Mouse (Mus musculus) neural tube, embryonic 13.5 days (tissue): Measurements from ENCODE around the gene Ywhaq. TPM values are rescaled to one million over a fixed set of nuclear protein-coding genes. Genes with fewer than 3 reads are reported as not detected.

Experiments
- ATAC-seq: fragments of 200-750 bp; cut with Nextera tagmentation; 2 replicates; pipeline ENCODE4 v1.8.0; 2017; ENCODE audit warnings: low read depth, mild to moderate bottlenecking, moderate TSS enrichment, moderate library complexity
- H3K27ac ChIP-seq: fragments of 300-500 bp; sonication (generic); replicated peaks from 2 replicates; pipeline ENCODE4 v1.5.1; 2015; ENCODE audit warnings: moderate library complexity, mild to moderate bottlenecking, inconsistent platforms
- H3K27me3 ChIP-seq: fragments of 300-500 bp; sonication (generic); 2 replicates; pipeline ENCODE4 v1.6.1; 2015; ENCODE audit warnings: mild to moderate bottlenecking, inconsistent platforms
- H3K36me3 ChIP-seq: fragments of 300-500 bp; sonication (generic); 2 replicates; pipeline ENCODE4 v1.6.1; 2015; ENCODE audit warnings: mild to moderate bottlenecking, inconsistent platforms
- H3K4me1 ChIP-seq: fragments of 300-500 bp; sonication (generic); replicated peaks from 2 replicates; pipeline ENCODE4 v1.6.1; 2015; ENCODE audit warnings: inconsistent platforms
- H3K4me2 ChIP-seq: fragments of 300-500 bp; sonication (generic); 2 replicates; pipeline ENCODE4 v1.6.1; 2015; ENCODE audit warnings: inconsistent platforms, mild to moderate bottlenecking, moderate library complexity
- H3K4me3 ChIP-seq: fragments of 300-500 bp; sonication (generic); 2 replicates; pipeline ENCODE4 v1.5.1; 2015; ENCODE audit warnings: mild to moderate bottlenecking, inconsistent platforms
- H3K9ac ChIP-seq: fragments of 300-500 bp; sonication (generic); 2 replicates; pipeline ENCODE4 v1.6.1; 2015; ENCODE audit warnings: moderate library complexity, mild to moderate bottlenecking, inconsistent platforms
- H3K9me3 ChIP-seq: fragments of 300-500 bp; sonication (generic); 2 replicates; pipeline ENCODE4 v1.6.1; 2016; ENCODE audit warnings: inconsistent platforms
- WGBS: fragments of 180-500 bp; shearing (Covaris S2); methylation state at CpG from one replicate; pipeline ENCODE4 v1.1.7; 2015; 5-methylcytosine and 5-hydroxymethylcytosine counted together
- polyA plus RNA-seq: library from polyadenylated mRNA; unstranded; fragments of >200 nt; fragmentation: Nextera tagmentation; extraction: Ambion mirVana; gene quantifications from 2 replicates; pipeline ENCODE4 v1.2.1, GENCODE M21; 2015

Ywhaq gene
- polyA plus RNA-seq, 1 experiment from 2014 or later, result 1,143 TPM

DNA sequence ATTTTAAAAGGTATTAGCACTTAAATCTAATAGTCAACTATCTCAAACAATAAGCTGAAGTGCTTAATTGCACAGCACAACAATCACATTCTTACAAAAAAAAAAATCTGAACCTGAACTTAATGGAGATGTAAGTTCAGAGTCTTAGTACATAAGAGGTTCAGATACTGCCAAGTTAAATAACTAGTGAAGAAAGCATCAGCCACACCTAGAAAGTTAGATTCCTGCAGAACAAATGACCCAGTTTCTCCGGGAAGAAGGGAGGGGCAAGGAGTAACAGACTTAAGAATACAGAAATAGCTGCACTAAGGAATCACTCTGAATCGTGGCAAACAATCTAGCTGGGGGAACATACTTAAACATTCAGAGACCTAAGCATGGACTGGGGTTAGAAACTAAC is 54.8 kb downstream of the Ywhaq start:
- Histone ChIP-seq H3K36me3 (peaks cover 12% of the 10 kb centered on the region), H3K9ac (no peak overlapping the region), H3K9me3 (no peaks in the 10 kb centered on the region), H3K27me3 (no peaks in the 10 kb centered on the region), H3K4me1 (no peaks in the 10 kb centered on the region), H3K4me2 (no peak overlapping the region), H3K27ac (no peak overlapping the region), H3K4me3 (no peak overlapping the region)
- 84% methylated on average over 2 of the region's 2 CpGs for WGBS
- no peak for ATAC-seq

DNA sequence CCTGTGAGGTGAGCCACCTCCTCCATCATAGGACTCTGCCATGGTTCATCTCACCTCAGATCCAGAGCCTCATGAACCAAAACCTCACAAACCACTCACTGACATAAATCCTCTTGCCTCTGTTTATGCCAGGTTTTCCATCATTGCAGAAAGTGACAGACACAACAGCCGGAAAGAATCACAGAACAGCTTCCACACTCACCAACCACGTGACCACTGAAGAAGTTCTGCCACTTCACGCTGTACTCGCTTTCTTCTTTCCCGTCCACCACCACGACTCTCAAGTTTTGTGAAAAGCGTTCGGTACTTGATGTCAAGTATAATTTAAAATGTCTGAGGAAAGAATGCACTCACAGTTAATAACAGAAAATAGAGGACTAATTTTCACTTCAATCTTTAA is 63.8 kb downstream of the Ywhaq start:
- Histone ChIP-seq H3K4me3 (no peak overlapping the region), H3K27ac (no peak overlapping the region), H3K36me3 (peaks cover 54% of the 10 kb centered on the region), H3K4me1 (no peaks in the 10 kb centered on the region), H3K27me3 (no peaks in the 10 kb centered on the region), H3K9ac (no peak overlapping the region), H3K4me2 (no peak overlapping the region), H3K9me3 (no peaks in the 10 kb centered on the region)
- WGBS, result 96% methylated on average over 8 of the region's 8 CpGs
- ATAC-seq, result no peak

DNA sequence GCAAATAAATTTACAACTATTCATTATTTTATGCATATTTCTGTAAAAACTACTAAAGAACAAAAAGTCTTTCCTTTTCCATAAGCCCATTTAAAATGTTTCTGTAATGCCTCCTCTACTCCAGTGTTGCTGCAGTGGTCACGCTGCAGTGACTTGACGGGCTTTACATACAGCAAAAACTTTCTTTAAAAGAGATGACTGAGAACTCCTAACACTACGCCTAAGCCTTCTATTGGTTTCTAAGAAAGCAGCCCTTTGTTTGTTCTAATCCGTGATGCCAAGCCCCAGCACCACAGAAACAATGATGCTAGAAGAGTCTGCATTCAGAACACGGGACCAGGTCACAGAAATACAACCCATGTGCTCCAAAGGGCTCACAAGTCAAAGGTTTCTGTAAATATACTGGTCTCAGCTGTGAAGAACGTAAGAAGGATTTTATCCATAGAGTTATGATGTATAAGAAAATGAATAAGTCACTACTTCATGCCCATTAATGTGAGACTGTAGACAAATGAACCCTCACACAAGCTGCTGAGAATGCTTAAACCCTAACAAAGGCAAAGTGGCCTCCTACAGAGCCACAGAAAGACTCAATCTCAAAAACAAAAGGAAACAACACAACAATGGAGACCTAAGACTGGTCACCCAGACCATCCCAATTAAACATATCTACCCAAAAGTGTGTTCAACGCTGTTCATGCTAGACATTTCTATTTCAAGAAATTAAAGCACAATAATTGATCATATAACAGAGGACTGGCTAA is 67.1 kb downstream of the Ywhaq start:
- Histone ChIP-seq H3K4me1 (no peaks in the 10 kb centered on the region), H3K4me2 (no peak overlapping the region), H3K9me3 (no peaks in the 10 kb centered on the region), H3K27me3 (no peaks in the 10 kb centered on the region), H3K36me3 (peaks cover 59% of the 10 kb centered on the region), H3K9ac (no peak overlapping the region), H3K27ac (no peak overlapping the region), H3K4me3 (no peak overlapping the region)
- ATAC-seq, result no peak
- WGBS, result 48% methylated on average over 7 of the region's 7 CpGs

DNA sequence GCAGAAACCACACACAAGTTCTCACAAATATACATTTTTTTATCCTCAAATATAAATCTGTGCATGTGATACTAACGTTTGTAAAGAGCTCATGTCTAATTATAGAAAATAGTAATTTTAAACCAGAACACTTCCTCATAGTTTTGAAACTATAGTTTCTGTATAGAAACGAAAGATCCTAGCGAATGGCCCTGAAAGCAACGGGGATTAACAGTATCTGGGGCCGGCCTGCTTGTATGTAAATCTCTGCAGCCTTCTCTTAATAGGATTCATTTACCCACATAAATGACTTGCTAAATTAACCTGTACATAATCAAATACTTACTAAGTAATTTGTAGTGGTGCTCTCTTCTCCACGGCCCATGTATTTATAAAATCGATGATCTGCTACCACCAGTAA is 70.5 kb downstream of the Ywhaq start:
- Histone ChIP-seq H3K27me3 (no peaks in the 10 kb centered on the region), H3K4me1 (no peaks in the 10 kb centered on the region), H3K4me2 (no peak overlapping the region), H3K36me3 (peaks cover 44% of the 10 kb centered on the region), H3K4me3 (no peak overlapping the region), H3K9ac (no peak overlapping the region), H3K9me3 (no peaks in the 10 kb centered on the region), H3K27ac (no peak overlapping the region)
- ATAC-seq, result no peak
- 87% methylated on average over 7 of the region's 7 CpGs for WGBS

DNA sequence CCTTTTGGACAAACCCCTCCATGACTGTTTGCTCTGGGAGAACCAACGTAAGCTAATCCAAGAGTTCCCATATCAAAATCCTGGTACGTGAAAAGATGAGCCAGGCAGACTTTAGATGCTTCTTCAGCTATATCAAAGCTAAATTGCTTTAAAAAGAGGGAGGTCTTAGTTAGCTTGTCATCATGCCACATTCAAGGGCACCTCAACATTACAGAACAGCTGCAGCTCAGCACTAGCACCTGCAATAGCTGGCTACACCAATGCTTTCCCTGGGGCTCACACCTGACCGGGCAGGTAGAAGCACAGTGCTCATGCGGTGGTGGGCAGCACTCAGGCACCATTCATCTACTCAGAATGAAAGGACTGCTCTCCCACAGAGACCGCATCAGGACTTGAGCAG is 76.8 kb downstream of the Ywhaq start:
- H3K4me2 ChIP-seq, result no peak overlapping the region

More for the DNA sequence above, 76.8 kb downstream of the Ywhaq start:
- Histone ChIP-seq H3K4me1 (no peaks in the 10 kb centered on the region), H3K9ac (no peak overlapping the region), H3K27ac (no peak overlapping the region), H3K4me3 (no peak overlapping the region), H3K36me3 (peaks cover 57% of the 10 kb centered on the region), H3K27me3 (no peaks in the 10 kb centered on the region), H3K9me3 (no peaks in the 10 kb centered on the region)
- ATAC-seq, result no peak
- 96% methylated on average over 5 of the region's 5 CpGs for WGBS

Other genes starting within 250 kb of the Ywhaq start
- gene Cpsf3, start 132.2 kb downstream of the Ywhaq start, polyA plus RNA-seq, result 91.5 and 102 TPM in 2 replicates
- 38.9 and 42.5 TPM in 2 replicates for gene Itgb1bp1, start 131.4 kb downstream of the Ywhaq start, polyA plus RNA-seq
- 37.4 and 38.8 TPM in 2 replicates for gene Iah1, start 101.2 kb downstream of the Ywhaq start, polyA plus RNA-seq
- 22.0 and 23.1 TPM in 2 replicates for gene Adam17, start 44.0 kb downstream of the Ywhaq start, polyA plus RNA-seq